Mouse (Mus musculus) stomach, postnatal 0 days (tissue): ENCODE measurements at regions not wholly inside any gene's neighbourhood (a gene's known extent, or its start where the extent isn't known, plus 50 kb on each side); places are given as distances from the start of the nearest gene placed in this dataset.

Experiments
- CTCF ChIP-seq: IDR thresholded peaks from 2 replicates; pipeline ENCODE4 v1.5.1; 2016; ENCODE audit warnings: antibody characterized with exemption, low read depth, mild to moderate bottlenecking, moderate library complexity
- EP300 ChIP-seq: optimal IDR thresholded peaks from 2 replicates; pipeline ENCODE3; 2016; ENCODE audit warnings: antibody characterized with exemption

DNA sequence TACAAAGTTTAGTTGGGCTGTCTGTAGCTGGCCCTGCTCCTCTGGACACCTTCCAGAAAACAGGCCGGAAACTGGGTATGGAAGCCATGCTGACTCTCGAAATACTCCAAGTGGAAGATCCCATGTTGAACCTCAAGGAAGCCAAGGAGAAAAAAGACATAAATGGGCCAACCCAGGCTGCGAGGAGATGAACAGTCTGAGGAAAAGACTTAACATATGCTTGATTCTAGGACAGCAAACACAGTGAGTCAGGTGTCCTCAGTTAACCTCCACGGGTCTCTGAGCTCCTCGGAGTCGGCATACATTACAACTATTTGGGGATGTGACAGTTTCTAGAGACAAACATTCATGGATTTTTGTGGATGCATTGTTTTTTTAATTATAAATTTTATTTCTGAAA lies 60.0 kb upstream of the Msi2 start:
- TF ChIP-seq EP300 (no peak), CTCF (no peak)
